Mouse (Mus musculus) right cerebral cortex, adult 2 months (tissue): ENCODE measurements around the gene Dpy19l1.
A peak's percentile ranks its signal among the peaks of the same experiment; 100 is the strongest.

Experiments
- DNase-seq, 2 experiments: peaks; one replicate each; pipeline ENCODE4 v3.0.0; 2021 to 2022; ENCODE audit warnings: low spot score in 2 of 2

Gene Dpy19l1

DNA sequence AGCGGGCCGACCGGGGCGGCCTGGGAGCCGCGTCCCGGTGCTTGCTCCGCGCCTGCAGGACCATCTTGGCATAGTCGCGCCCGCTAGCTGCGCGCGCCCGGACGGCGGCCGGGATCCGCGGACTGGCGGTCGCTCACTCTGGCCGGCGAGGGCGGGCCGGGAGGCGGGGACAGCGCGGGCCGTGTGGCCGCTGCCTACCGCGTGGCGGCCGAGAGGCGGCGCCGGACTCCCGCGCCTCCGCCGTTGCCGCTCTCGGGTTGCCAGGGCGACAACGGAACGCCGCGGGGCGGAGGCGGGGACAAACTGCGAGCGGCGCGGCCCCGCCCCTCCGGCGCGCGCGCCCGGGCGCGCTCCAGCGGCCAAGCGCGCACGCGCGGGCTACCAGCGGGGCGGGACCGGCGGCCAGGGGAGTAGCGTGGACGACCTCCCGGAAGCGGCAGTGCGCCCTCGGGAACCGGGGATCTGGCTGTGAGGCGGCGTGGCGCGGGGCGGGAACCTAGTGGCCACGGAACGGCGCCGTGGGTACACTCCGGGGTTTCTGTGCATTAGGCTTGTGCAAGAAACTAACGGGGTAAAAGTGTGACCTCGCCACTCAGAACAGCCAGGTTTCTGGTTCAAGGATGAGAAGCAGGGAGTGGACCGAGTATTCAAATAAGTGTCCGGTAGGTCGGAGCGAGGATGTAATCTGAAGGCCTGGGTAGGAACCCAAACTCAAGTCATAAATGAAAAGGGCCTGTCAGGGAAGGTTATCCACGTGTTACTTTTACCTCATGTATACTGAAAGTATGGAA, at the start of gene Dpy19l1:
Gene Dpy19l1 (minus strand): TSS at position 74 of the 791 bp plus-strand sequence.
- DNase-seq, result peak; percentile 86 to 91

DNA sequence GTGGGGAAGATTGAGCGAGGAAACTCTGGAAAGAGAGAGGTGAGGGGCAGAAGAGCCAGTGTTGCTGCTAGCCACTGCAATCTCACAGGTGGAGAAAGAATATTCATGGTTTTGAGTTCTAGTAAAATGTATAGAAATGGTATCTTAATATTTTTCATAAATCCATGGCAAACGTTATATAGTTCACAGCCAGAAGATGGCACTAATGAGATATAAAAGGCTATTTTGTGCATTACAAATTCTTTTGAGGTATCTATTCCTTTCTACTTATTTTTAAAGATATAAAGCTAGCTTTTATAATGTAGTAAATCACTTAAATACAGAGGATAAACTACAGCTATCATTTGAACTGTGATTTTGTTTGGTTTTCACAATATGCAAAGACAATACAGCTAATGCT, 35.2 kb upstream of the Dpy19l1 start:
- DNase-seq, result no peak

DNA sequence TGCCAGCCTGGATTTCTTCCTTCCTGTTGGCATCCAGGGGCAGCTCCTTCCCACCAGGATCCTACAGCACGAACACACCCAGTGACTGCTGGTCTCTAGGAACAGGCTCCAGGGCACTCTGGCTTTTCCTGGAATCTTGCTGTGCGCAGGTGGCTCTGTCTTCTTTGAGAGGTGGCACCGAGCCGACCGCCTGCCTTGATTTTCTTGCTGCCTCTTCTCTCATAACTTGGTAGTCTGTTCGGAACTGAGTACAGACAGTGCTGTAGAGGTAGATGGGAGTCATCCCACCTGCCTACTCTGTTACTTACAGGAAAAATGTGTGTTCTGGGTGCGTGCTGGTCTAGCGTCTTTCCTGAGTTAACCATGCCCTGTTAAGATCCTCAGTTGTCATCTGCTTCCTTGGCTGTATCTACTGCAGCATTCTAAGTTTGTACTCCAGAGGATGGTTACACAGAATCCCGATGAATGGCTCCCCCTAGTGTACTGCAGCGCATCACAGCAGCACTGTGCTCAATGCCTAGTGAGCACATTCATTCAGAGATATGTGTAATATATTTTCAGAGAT, 13.7 kb upstream of the Dpy19l1 start:
- DNase-seq, result peak; percentile 88 to 91

DNA sequence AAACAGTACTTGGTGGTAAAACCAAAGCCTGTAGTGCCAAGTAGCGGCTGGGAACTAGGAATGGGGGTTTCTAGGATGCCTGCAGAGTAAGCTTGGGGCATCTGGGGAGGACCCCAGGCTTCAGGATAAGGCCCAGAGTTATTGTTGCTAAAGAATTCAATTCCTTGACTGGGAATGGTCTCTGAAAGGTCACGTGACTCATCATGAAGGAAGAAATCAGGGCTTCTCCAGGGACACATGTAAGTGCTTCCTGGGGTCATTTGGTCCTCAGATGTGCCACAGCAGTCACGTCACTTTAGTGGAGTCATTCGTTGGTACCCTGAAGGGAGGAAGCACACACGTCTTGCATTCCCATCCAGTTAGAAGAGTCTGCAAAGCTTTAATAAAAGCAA, 11.1 kb upstream of the Dpy19l1 start:
- no peak for DNase-seq

DNA sequence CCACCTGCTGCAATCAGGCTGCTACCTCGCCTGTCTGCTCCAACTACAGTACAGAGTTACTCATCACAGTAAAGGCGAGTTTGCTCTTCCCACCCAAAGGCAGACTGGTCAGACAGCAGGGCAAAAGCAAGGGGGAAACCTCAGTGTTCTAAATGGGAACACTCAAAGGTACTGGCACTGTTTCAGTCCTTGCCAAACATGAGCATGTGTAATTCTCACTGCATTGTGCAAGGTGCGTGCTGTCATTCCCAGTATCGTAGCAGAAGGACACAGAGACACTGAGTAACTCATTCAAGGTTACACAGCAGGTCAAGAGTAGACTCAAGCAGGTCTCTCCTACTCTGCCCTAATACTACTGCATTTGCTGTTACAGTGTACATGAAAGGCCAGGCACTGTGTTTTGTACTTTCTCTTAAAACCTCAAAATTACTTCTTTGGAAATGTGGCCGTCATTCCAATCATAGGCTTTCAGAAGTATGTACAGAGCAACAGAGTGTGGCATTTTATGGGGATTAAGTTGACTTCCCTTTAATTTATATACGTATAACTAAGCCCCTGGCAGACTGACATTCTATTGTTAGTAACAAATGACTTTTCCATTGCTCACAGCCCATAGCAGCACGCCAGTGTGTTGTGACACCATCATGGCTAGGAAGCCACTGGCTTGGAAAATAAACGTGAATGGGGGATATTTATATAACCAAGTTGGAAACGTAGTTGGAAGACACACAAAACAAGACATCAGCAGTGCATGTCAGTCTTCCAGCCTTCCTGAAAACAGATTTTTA, 10.5 kb upstream of the Dpy19l1 start:
- DNase-seq, result no peak

DNA sequence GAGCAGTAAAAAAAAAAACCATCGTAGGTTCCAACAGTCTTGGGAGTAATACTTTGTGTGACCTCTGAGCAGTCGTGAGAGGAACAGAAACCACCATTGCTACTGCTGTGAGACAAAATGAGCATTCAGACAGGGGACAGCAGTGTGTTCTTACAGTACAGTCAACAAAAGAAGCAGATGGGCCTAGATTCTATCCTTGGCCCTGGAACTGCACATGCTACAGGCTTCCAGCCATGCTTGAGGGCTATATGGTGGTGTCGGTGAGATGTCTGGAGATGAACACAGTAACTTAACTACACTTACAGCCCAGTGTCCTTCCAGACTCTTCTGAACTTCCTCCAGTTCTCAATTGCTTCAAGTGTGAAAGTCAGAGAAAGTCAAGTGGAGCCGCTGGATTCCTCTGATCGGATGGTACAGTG, 9.2 kb upstream of the Dpy19l1 start:
- DNase-seq, result no peak

DNA sequence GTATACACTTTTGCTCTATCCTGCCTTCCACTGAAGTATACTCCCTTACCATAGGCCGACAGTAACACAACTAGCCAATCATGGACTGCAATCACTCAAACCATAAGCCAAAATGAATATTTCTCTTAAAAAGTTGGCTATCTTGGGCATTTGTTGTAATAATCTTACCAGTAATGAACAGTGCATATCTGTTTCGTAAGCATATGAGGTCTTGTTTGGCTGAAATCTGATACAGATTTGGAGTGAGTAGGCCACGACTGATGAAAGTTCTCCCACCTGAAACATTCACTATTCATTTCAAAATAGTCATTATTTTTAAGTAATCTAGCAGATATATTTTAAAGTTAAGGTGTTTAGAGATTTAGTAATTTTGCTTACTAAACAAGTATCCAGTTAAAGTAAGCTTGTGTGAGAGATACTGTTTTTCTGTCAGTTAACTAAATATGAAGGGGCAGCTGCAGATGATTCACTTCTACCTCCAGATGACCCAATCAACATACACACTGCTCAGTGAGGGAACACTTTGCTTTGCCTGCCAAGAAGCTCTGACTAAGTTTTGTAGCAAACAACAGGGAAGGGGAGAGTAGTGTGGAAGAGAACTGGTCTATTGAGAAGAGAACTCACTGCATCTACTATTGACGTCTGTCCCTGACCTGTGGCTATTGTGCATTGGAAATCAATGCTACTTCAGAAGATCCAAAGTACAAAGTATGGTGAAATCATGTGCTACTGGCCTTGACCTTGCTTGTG, 8.6 kb upstream of the Dpy19l1 start:
- DNase-seq, result no peak

DNA sequence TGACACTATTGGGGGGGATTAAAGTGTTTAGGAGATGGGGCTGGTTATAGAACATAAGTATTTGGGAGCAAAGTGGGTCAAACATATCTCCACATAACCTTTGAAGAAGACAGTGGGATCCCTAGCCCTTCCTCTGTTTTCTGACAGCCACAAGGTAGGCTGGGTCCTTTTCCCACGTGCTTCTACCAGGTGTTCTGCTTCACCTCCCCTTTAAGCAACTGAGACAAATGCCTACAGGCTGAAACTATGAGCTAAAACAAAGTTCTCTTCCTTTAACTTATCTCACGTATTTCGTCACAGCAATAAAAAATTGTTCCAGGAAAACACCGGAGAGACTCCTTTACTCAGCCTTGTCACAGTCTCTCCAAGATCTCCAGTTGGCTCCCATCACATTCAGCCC, 5.9 kb upstream of the Dpy19l1 start:
- DNase-seq, result no peak

DNA sequence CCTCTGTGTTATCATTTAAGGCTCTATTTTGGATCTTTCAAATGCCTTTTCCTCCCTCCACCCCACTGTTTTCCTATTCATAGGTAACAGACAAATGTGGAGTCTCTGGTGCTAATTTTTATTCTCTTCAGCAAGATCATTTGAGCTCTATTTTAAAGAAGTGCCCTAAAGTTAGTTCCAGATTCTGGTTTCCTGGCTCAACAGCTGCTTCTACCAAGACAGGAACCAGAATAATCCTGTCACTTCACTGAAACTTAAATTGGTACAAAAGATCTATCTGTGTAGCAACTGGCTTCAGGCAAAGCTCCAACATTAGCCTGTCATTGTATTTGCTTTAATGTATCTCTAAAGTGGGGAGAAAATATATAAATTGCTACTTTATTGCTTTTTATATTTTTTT, 3.6 kb upstream of the Dpy19l1 start:
- no peak for DNase-seq

DNA sequence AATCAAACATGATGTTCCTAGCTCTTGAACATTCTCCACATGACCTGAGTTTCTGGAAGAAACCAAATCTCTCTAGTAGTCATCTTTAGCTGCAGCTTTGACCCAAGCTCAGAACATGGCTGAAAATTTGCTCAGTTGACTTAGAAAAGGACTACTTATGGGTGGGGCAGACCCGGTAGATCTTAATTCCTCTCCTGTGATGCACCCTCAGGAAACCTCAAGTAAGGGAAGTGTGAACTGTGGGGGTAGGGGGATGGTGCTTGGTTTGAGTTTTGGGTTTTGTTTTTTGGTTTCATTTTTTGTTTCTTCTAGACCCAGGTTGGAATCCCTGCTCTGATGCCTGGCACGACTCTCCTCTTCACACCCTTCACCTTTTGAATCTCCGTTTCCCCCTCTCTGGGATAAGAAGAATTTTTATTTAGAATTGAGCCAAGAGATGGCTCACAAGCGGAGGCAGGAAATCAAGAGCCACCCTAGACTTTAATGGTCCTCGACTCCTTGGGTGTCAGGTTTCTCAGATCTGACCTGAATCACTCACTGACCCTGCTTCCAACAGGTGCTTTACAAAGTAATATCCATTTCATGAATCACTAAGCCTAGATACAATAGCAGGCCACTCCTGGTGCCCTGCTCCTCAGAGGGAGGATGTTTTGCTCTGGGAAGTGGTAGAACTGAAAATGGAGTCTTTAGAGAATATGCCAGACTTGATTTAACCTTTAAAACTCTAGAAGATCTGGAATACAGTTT, 2.2 kb upstream of the Dpy19l1 start:
- DNase-seq, result no peak

DNA sequence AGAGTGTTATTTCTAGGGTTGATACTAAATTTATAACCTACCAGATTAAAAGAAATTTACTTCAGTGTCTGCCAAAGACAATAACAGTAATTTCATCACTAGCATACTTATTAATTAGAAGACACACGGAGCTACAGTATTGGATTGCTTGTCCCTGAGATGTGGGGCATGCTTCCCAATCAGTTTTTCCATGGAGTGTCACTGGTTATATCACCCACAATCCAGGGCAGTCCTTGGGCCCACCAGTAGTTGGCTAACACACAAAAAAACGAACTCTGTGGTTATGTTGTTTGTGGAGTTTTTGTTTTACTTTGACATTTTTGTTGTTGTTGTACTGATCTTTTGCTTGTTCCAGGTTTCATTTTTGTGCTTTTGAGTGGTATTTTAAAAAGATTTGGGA, 1.4 kb upstream of the Dpy19l1 start:
- DNase-seq, result no peak

DNA sequence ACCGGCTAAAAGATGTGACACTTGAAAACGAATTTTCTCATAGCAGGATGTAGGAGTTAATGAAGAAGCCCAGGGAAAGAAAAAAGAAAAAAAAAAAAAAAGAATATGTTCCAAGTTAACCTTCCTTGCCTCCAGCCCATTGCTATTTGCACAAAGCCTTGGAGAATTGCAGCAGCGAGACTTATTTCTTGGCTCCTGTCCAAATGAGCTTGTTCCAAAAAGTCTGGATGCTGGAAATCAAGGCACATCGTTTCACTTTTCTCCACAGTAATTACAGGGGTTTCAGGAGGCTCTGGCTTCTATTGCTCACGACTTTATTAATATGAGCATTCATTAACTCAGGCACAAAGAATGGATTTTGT, 899 bp upstream of the Dpy19l1 start:
- no peak for DNase-seq

DNA sequence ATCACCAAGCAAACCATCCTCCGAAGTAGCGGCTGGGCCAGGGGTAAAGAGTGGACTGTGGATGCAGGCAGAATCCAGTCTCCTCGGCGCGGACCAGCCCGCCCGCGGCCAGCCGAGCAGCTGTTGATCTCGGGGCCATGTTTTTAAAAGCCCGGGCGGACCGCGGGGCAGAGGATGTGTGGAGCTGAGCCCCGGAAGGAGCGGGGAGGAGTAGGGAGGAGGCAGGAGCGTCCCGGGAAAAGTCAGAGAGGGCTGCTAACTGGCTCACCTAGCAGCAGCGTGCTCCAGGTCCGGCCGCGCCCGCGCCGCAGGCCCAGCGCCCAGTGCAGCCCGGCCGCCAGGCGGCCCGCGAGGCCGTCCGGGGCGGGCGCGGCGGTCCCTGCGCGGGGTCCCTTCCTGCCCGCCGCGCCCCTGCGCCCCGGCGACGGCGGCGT, 352 bp downstream of the Dpy19l1 start:
- peak in 1 of 2 experiments; percentile 28 for DNase-seq

DNA sequence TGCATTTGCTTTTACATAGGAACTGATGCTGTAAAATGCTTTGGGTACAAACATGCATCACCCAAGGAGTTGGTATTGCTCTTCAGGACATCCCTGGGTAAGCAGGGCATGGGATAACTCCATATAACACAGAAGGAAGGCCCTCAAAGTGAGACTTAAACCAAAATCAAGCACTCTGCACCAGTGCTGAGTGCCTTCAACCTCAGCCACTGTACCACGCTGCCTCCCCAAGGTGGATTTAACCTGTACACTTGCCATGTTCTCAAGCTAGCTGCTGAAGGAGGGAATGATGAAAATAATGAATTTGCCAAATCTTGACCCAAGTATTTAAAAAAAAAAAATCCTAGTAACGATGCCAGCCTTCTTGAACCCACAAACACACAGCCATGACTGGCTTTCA, 1.3 kb downstream of the Dpy19l1 start:
- peak; percentile 15 to 18 for DNase-seq

DNA sequence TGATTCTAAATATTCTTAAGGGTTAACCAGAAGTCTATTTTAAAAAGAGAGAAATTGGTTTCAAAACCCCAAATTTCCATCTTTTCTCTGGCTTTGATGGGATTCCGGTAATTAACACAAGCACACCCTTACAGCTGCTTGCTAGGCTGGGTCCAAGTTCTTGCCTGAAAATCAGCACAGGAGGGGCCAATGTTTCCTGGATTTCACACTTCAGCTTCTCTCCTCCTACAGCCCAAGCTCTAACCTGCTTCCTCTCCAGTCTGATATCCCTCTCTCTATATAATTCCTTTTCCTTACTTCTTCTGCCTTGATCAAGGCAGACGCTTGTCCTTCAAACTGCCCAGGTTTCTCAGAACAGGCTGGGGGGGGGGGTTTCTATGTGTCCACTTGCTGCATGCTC, 6.7 kb downstream of the Dpy19l1 start:
- no peak for DNase-seq

DNA sequence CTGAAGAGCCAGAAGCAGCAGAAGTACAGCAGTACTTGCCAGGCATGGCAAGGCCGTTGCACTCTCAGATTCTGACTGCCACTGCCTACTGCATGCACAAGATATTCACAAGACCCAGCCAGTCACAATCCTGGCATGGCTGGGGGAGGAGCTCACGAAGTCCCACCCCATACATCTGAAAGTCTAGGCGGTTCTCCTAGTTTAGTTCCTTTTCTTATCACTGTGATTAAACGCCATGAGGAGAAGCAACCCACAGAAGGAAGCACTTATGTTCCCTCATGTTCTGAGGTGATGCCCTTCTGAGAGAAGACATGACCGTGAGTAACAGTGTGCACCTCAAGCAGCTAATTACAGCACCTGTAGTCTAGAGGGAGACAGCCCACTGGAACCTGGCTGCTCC, 12.4 kb downstream of the Dpy19l1 start:
- DNase-seq, result no peak

DNA sequence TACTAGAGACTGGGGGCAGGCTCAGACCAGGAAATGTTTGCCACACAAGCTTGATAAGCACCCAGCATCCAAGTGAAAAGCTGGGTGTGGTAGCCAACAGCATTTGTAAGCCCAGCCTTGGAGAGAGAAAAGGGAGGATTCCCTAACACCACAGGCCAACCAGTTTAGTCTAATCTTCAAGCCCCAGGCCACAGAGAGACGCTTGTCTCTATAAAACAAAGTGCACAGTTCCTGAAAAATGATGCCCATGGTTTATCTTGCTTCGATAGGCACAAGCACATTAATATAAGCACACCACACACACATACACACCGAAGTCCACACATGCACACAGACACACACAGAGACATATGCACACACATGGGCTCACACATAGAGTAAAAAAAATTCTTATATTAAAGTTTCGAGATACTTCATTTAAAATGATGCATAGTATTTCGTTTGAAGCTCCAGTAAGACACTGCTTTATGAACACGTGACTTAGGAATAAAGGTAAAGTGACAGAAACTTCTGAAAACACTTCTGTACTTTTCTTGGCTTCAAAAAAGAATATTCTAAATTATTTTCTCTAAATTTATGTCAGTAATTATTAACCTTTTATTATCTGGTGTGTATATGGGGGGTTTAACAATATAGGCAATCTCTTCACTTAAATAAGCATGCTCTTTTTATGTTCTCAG, 14.4 kb downstream of the Dpy19l1 start:
- no peak for DNase-seq

DNA sequence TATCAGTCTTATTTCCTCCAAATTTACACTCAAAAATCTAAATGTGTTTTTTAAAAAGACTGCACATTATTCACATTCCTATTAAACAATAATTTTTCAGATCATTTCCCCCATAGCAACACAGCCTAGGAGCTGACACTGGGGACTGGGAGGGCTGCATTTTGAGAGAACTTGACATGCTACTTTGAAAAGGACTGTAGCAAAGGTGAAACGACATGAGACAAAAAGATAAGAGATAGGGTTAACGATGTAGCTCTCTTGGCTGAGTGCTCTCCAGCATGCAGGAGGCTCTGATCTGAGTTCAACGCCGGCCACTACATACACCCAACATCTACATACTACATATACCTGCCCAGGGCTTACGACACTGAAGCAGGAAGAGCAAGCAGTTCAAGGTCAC, 20.6 kb downstream of the Dpy19l1 start:
- DNase-seq, result no peak

DNA sequence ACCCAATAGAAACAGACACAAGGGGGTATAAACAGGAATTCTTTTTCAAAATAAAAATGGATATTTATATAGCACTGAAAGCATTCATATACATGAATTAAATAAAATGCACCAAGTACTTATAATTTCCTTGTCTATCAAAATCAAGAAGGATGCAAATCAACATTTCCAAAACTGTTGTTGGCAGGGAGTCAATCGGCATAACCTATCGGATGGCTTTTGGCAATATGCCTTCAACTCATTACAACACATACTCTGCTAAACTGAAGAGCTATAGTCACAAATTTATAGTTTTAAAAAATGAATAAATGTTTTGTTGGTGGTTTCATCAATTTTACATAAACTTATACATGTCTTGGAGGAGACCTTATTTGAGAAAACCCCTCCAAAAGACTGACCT, 25.7 kb downstream of the Dpy19l1 start:
- DNase-seq, result no peak

DNA sequence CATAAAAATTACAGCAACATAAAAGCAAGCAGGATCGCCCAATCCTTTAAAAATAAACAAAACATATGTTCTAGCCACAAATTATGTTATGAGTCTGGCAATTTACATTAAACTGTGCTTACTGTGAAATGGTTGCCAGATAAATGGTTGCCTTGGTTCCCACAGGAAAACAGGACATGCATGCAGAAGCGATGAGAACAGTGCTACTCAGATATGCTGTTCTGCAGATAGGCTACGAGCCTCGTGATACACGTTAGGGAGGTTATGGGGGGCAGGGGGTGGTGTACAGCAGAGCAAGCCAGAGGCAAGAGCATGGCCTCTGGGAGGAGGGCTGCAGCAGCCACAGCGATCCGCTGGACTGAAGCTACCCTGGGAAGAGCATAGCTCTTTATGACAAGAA, 29.1 kb downstream of the Dpy19l1 start:
- DNase-seq, result no peak

DNA sequence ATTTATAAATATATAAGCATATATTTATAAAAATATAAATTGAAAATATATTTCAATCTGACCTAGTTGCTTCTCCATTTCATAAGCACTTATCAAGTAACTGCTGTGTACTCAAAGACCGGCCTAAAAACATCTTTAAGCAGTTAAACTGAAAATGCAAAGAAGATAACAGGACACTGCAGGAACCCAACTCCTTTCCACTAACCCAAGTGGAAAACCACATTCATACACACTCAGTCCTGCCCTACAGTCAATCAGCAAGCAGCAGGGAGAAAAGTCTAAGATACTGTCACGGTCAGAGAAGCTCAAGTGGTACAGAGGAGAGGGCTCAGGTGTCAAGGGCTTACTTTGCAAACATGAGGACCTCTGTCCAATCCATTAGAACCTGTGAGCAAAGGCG, 30.4 kb downstream of the Dpy19l1 start:
- no peak for DNase-seq
